Mouse (Mus musculus) cerebellum, postnatal 10 days (tissue): ENCODE measurements around the gene Hist1h2af.

Experiments used
- DNase-seq, 2 experiments: peaks; one replicate each; pipeline ENCODE4 v3.0.0; 2021; ENCODE audit warnings: mixed read lengths in 2 of 2

The Hist1h2af gene

GRCm38 (mm10) chr13:23533560-23534367 lies at the start of gene Hist1h2af:
Gene Hist1h2af (plus strand): TSS chr13:23533906.
- peak; percentile 84 to 85 for DNase-seq

DNA sequence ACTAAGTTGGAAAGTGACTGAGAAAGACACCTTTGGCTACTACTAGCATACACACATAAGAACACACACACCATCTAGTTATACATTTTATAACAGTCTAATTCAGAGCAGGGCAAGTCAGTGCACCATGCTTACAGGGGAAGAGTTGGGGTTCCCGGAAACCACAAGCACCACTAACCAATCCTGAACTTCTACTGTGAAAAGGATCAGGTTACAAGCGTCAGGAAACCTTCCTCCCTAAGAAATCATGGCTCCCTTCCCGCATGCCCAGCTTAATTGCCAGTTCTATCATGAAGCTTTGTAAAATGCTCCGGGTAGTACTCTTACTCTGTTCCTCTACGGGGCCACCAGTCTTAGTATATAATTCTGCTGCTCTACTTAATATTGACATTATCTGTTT lies 48.4 kb upstream of the Hist1h2af start:
- DNase-seq: no peak

- peak; percentile 78 to 82 for DNase-seq
These were observed 45.0 kb upstream of the Hist1h2af start, which contains the start of gene Btn2a2 for GRCm38 (mm10) chr13:23488400-23489322. Gene Btn2a2 (minus strand): TSS chr13:23488857.

GRCm38 (mm10) chr13:23490863-23491262 lies 42.8 kb upstream of the Hist1h2af start:
- DNase-seq: no peak

- DNase-seq: no peak
These were observed 42.4 kb upstream of the Hist1h2af start for GRCm38 (mm10) chr13:23491263-23491662.

DNA sequence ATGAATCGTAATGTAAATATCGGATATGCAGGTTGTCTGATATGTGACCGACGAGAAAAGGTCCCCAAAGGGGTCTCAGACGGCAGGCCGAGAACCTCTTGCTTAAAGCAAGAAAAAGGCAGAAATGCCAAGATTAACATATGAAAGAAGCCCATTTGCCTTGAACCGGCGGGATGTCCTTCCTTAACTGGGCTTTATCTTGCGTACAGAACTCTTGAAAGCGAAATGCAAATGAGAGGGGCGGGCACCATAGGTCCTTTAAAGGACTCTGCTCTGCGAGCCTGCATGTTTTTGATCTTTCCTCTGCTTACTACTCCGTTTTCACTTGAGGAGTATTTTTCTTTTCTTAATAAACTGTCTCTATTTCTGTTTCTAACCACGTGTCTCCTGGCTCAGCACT lies 41.7 kb upstream of the Hist1h2af start:
- no peak for DNase-seq

- no peak for DNase-seq
These were observed 38.2 kb upstream of the Hist1h2af start for GRCm38 (mm10) chr13:23495526-23495925.

GRCm38 (mm10) chr13:23497656-23498321 lies 35.9 kb upstream of the Hist1h2af start:
- peak; percentile 26 to 31 for DNase-seq

DNA sequence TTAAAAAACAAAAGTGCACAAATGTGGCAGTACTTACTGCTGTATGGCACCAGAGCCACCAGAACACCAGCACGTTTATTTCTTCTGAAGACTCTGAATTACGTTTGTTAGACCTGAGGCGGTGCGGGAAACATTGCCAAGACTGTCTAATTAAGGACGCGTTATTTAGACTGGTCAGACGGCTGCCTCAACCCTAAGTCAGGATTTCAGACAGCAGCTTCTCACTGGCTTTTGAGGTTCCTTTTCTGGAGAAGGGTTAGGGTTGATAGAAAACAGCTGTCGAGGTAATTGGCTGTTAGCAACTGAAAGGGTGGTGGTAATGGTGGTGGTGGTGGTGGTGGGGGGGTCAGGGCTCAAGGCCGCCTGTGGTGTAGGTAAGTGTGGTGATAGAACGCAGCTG lies 35.1 kb upstream of the Hist1h2af start:
- DNase-seq: no peak

DNA sequence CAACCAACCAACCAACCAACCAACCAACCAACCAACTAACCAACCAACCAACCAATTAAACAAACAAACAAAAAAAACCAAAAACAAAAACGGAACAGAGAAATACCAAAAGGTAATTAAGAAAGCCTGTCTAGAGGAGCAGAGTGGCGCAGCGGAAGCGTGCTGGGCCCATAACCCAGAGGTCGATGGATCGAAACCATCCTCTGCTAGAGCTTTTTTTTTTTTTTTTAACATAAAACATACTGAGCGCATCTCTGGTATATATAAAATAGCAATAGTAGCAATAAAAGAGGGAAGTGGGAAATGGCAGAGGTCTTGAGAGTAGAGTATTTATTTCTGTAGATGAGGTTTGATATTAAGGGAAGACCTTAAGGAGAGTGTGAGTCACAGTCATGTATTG lies 33.8 kb upstream of the Hist1h2af start:
- no peak for DNase-seq

- DNase-seq: peak; percentile 59
These were observed 33.1 kb upstream of the Hist1h2af start for GRCm38 (mm10) chr13:23500424-23501200.

- DNase-seq: no peak
These were observed 32.2 kb upstream of the Hist1h2af start for GRCm38 (mm10) chr13:23501511-23501910.

DNA sequence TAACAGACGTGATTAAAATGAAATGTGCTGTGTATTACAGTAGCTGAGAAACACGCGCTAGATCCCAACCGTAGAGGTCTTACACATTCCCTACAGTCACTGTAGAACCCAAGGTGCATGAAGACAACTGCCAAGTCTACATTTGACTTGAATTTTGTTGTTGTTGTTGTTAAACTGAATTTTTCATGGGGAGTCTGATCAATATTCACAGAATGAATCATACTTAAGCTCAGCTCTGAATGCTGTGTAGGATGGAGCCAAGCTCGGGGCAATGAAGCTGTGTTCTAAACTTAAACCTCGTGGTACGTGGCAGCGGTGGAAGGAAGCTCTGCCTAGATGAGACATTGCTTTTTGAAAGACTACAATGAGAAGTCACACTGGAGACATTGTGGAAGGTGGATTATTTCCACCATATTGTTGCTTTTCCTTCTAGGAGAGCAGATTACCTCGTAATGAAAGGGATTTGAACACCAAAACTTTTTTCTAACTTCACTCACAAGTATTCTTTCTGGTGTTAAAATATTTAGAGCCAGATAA lies 31.6 kb upstream of the Hist1h2af start:
- no peak for DNase-seq

DNA sequence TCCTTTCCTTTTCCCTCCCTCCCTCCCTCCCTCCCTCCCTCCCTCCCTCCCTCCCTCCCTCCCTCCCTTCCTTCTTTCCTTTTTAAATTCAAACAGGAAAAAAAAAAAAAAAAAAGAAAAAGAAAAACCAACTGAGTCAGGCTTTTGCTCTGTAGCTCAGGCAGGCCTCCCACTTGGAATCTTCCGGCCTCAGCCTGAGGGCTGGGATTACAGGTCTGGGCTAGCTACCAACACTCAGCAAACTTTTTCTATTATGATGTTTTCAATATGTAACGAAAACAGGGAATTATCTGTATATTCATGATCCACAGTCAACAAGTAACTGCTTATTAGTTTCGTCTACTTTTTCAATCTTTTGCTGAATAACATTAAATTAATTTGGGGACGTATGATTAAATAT lies 30.8 kb upstream of the Hist1h2af start:
- no peak for DNase-seq

- peak; percentile 75 to 77 for DNase-seq
These were observed 29.9 kb upstream of the Hist1h2af start for GRCm38 (mm10) chr13:23503797-23504196.

DNA sequence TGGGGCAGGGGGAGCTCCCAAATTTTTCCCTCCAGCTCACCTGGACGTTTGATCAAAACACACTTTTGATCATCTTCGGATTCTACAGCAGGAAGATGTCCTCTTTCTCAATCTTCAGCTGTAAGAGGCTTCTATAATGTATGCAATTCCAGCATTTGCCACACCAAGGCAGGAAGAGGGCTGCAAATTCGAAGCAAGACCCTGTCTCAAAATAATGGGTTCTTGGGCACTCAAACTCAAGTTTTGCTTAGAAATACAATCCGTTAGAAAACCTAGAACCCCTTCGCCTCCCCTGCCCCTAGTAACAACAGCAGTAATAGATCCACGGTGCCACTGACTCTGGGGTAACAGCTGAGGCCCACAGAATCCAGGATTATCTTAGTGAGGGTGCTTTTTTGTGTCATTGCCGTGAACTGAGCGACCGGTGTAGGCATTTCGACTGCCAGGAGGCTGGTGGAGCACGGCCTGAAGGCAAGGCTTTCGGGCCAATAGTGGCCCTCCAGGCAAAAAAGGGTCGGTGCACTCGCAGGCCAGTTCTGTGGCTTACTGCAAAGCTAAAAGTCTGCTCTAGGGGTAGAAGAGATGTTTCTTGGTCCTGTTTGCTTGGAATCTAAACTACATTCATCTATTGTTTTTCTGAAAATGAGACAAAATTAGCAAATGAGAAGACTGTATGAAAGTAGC lies 27.9 kb upstream of the Hist1h2af start:
- DNase-seq: no peak

GRCm38 (mm10) chr13:23506351-23506750 lies 27.4 kb upstream of the Hist1h2af start:
- peak; percentile 51 to 66 for DNase-seq

DNA sequence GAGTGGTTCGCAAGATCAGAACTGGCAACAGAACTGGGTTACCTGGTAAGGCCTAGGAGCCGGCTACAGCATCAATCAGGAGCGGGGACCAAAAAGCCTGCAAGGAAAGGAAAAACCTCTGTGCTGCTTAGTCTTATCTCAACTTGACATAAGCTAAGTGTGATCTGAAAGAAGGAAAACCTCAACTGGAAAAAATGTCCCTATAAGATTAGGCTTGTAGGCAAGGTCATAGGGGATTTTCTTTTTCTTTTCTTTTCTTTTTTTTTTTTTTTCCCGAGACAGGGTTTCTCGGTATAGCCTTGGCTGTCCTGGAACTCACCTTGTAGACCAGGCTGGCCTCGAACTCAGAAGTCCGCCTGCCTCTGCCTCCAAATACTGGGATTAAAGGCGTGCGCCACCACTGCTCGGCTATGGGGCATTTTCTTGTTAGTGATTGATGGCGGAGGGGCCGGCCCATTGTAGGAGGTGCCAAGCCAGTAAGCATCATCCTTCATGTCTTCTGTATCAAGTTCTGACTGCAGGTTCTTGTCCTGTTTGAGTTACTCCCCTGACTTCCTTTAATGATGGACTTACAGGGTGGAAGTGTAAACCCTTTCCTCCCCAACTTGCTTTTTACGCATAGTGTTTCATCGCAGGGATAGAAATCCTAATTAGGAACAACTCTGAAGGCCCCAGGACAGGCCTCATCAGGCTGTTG lies 26.7 kb upstream of the Hist1h2af start:
- no peak for DNase-seq

- DNase-seq: no peak
These were observed 23.6 kb upstream of the Hist1h2af start for GRCm38 (mm10) chr13:23510127-23510526.

DNA sequence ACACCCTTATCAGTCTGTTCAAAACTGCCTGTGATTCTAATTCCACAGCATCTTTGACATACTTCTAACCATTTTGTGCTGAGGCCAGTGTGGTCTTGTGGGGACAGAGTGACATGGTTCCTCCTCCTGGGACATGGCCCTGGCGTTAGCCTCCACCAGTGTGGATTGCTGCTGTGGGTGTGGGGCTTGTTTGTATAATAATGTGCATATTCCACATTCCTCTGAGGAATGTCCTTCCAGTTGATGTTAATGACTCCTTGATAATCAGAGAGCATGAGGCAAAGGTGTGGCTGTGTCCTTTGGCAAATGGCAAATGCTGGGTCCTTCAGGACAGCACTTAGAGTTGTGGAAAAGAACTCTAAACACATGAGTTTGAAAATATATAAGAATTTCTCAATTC lies 20.2 kb upstream of the Hist1h2af start:
- DNase-seq: no peak

DNA sequence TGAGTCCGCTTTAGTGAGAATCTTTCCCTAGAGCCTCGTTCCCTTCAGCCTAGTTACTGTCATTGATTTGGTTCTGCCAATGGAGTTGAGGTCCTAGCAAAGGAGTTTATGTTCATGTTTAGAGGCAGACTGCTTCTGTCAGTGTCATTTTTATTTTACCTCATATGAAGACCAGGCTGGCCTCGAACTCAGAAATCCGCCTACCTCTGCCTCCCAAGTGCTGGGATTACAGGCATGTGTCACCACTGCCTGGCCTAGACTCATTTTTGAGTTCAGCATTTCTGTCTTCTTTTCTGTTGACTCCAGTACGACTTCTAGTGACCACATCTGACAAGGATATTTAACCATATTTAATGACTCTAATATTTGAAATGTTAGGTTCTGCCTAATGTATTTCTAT lies 18.4 kb upstream of the Hist1h2af start:
- DNase-seq: no peak
